ENCODE assay signal across 6 mouse cellular contexts in the genomic region with DNA sequence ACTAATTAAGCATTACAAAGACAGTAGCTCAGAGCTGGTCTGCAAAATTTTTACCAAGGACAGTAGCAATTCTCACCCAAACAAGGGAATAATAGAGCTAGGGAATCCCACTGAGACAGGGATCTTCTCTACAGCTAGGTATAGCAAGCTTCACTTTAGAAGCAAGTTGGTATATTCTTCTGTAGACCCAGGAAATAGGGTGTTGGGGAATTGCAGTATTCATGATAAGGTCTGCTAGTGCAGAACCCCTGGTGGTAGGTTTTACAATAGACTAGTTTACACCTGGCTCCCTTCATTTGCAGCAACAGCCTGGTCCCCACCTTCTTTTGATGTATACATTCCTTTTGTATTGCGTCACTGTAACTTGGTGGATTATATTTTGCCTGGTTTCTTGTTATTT.
DNase-seq lines count a peak whose midpoint lies in the region; TF ChIP-seq lines count a peak whose summit lies in the region.
"Not testable (repeated sequence)": the region's sequence is repeated elsewhere in the genome, so short reads cannot be mapped to it uniquely, and the experiment has no call there.

No protein-coding gene starts in this region.

- H3K36me3 ChIP-seq in ES-Bruce4 (ENCODE audit: control insufficient read depth, insufficient read depth, low read length, poor library complexity, severe bottlenecking); ES-E14 (ENCODE audit: control insufficient read depth, insufficient read depth, low read length, poor library complexity, severe bottlenecking): not testable (repeated sequence)

- peak overlapping the region; percentile 91 for H3K27ac ChIP-seq in ES-Bruce4 (ENCODE audit: insufficient read depth, low read length)
- H3K27ac ChIP-seq in ES-E14 (ENCODE audit: insufficient read depth, low read depth, low read length, poor library complexity, severe bottlenecking), result peak overlapping the region; percentile 91; the same call in 1 of the 2 replicates

- not testable (repeated sequence) for H3K4me3 ChIP-seq in ES-Bruce4 (ENCODE audit: low read depth, low read length); ES-E14 (ENCODE audit: insufficient read depth in 1 of 2, low read depth in 1 of 2, low read length in 2 of 2, poor library complexity in 1 of 2, severe bottlenecking in 1 of 2)

- peaks cover 50% of the 10 kb centered on the region for H3K9me3 ChIP-seq in ES-Bruce4 (replicated peaks; ENCODE audit: control insufficient read depth, insufficient read depth, low read length, poor library complexity, severe bottlenecking)
- not testable (repeated sequence) for H3K9me3 ChIP-seq in ES-E14 (ENCODE audit: control insufficient read depth, insufficient read depth, low read depth, low read length)

- TF ChIP-seq CTCF in ES-Bruce4 (IDR thresholded peaks at IDR 0.05; ENCODE audit: low read depth, low read length), result not testable (repeated sequence)

- TF ChIP-seq POLR2A in ES-Bruce4 (IDR thresholded peaks at IDR 0.05; ENCODE audit: insufficient read depth, low read length), result not testable (repeated sequence)

- not testable (repeated sequence) for H3K27me3 ChIP-seq in ES-Bruce4 (ENCODE audit: control insufficient read depth, insufficient read depth, low read length, poor library complexity, severe bottlenecking)

- H3K4me1 ChIP-seq in ES-Bruce4 (ENCODE audit: control insufficient read depth, insufficient read depth, low read length), result not testable (repeated sequence)
- H3K4me1 ChIP-seq in ES-E14 (ENCODE audit: control insufficient read depth in 2 of 2, insufficient read depth in 2 of 2, low read length in 2 of 2, poor library complexity in 1 of 2), result peaks cover 0 to 11% of the 10 kb centered on the region in 2 experiments; a peak in 1 of 4 replicates

- not testable (repeated sequence) for TF ChIP-seq EP300 in ES-Bruce4 (IDR thresholded peaks at IDR 0.05; ENCODE audit: insufficient read depth, low read depth, low read length)

- in situ Hi-C loops in ES-E14 (cut with MboI; ENCODE audit: low sequenced_read_pairs in 2 of 2, unreplicated experiment in 2 of 2), result not testable (repeated sequence)

- not testable (repeated sequence) for H3K9ac ChIP-seq in ES-Bruce4 (ENCODE audit: low read depth, poor library complexity, severe bottlenecking); ES-E14 (ENCODE audit: insufficient read depth, low read depth, low read length, poor library complexity, severe bottlenecking)

- peak; percentile 90 for DNase-seq in ES-CJ7 (ENCODE audit: low read depth, low spot score)
- peak; percentile 47 for DNase-seq in ES-E14 (ENCODE audit: low read depth, low spot score)
- DNase-seq in R1 (ENCODE audit: low read depth, low spot score), result peak; percentile 98
- DNase-seq in WW6 (ENCODE audit: low read depth, low spot score), result peak; percentile 40
- peak; percentile 83 for DNase-seq in ZHBTc4 (ENCODE audit: low read depth, low spot score)

Comparison
In these comparisons a context has a peak if more than half of its experiments do, and no peak if none do; other contexts are left out.
1. DNase-seq: peak in every context shown above with its lines; median percentile 98 in R1; 90 in ES-CJ7; 83 in ZHBTc4; 47 in ES-E14; 40 in WW6.